Mouse (Mus musculus) lung, embryonic 14.5 days (tissue): ENCODE data around the gene Plaur. TPM values are rescaled to one million over a fixed set of nuclear protein-coding genes. Genes with fewer than 3 reads are reported as not detected.

Experiments used
- ATAC-seq: fragments of 200-750 bp; cut with Nextera tagmentation; 2 replicates; pipeline ENCODE4 v1.8.0; 2017; ENCODE audit warnings: mild to moderate bottlenecking, moderate TSS enrichment, moderate library complexity; ENCODE audit not compliant: insufficient read depth
- DNase-seq: peaks from one replicate; pipeline ENCODE4 v3.0.0-alpha.2; 2015
- H3K27ac ChIP-seq: fragments of 300-500 bp; sonication (generic); 2 replicates; pipeline ENCODE4 v1.5.1; 2014; ENCODE audit warnings: low read depth, mild to moderate bottlenecking, moderate library complexity
- H3K27me3 ChIP-seq: fragments of 300-500 bp; sonication (generic); 2 replicates; pipeline ENCODE4 v1.6.1; 2014; ENCODE audit warnings: low read length, control low read depth; ENCODE audit not compliant: insufficient read depth
- H3K36me3 ChIP-seq: fragments of 300-500 bp; sonication (generic); 2 replicates; pipeline ENCODE4 v1.6.1; 2014; ENCODE audit warnings: control low read depth; ENCODE audit not compliant: insufficient read depth
- H3K4me1 ChIP-seq: fragments of 300-500 bp; sonication (generic); 2 replicates; pipeline ENCODE4 v1.6.1; 2014; ENCODE audit warnings: antibody characterized with exemption, control low read depth; ENCODE audit not compliant: insufficient read depth
- H3K4me2 ChIP-seq: fragments of 300-500 bp; sonication (generic); 2 replicates; pipeline ENCODE4 v1.6.1; 2014; ENCODE audit warnings: mild to moderate bottlenecking
- H3K4me3 ChIP-seq: fragments of 300-500 bp; sonication (generic); 2 replicates; pipeline ENCODE4 v1.5.1; 2014; ENCODE audit warnings: low read depth, low read length
- H3K9ac ChIP-seq: fragments of 300-500 bp; sonication (generic); 2 replicates; pipeline ENCODE4 v1.6.1; 2014
- H3K9me3 ChIP-seq: fragments of 300-500 bp; sonication (generic); 2 replicates; pipeline ENCODE4 v1.6.1; 2016; ENCODE audit warnings: low read depth, low read length, control low read depth
- CTCF ChIP-seq: IDR thresholded peaks from 2 replicates; pipeline ENCODE4 v1.5.1; 2016; ENCODE audit warnings: antibody characterized with exemption, low read depth
- WGBS: fragments of 180-500 bp; shearing (Covaris S2); extraction: QIAGEN DNeasy Blood & Tissue Kit; methylation state at CpG from one replicate; pipeline ENCODE4 v1.1.7; 2014; 5-methylcytosine and 5-hydroxymethylcytosine counted together
- polyA plus RNA-seq: library from polyadenylated mRNA; unstranded; fragments of >200 nt; fragmentation: Nextera tagmentation; extraction: Ambion mirVana; gene quantifications from 2 replicates; pipeline ENCODE4 v1.2.1, GENCODE M21; 2014

Plaur gene
- polyA plus RNA-seq, 1 experiment from 2014 or later: 18.1 TPM

DNA sequence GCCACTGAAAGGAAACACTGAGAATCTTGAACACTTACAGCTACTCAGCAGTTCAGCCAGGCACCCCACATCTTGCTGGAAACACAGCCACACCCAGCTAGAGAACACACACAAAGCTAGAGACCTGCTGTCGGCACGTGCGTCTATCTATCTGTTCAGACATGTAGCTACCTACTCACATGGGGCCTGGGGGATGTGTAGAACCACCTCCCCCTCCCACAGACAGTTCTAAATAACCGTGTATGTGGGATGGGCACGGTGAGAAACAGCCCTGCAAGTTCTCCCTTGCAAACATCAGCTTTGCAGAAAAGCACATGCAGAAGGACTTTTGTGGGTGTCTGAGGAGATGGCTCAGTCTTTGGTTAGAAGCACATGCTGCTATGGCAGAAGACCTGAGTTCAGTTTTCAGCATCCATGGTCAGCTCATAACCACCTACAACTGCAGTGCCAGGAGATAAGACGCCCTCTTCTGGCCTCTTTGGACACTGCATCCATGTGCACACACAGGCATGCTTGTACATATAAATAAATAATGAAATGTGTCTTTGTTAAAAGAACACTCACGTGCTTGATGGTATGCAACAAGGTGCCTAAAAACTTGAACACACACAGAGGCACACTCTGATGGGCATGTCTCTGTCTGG, 15.5 kb upstream of the Plaur start:
- TF ChIP-seq CTCF: no peak
- no peak for ATAC-seq

DNA sequence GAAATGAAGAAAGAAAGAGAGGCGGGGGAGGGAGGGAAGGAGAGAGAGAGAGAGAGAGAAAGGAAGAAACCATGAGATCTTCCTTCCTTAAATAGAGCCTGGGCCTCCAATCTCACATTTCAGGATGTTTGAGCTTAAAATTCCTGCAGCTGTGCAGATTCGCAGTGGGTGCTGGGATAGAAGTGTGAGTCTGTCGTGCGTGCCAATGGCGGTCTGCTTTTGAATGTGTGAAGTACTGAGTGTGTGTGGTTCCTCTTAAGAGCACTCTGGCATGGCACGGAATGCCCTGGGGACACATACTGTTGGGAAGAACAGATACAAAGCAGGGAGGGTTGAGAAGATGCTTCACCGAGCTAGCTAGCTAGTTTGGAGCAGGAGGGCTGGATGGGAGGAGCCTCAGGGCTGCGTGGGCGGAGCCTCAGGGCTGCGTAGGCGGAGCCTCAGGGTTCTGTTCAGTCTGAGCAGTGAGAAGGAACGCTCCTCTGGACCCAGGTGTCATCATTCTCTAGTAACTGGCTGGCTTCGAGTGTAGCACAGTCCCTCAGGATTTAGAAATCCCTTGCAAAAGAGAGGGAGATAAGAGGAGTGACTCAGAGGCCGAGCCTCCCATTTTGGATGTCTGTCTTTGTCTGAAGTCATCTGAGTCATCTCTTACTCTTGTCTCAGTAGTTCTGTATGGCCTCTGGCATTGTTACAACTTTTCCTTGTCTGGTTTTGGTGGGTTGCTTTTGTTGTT, 13.3 kb upstream of the Plaur start:
- 42% methylated on average over 14 of the region's 14 CpGs for WGBS
- Histone ChIP-seq H3K9me3 (no peaks in the 10 kb centered on the region), H3K4me1 (no peaks in the 10 kb centered on the region), H3K27ac (no peak overlapping the region), H3K4me2 (no peak overlapping the region), H3K4me3 (no peak overlapping the region), H3K27me3 (no peaks in the 10 kb centered on the region), H3K36me3 (no peaks in the 10 kb centered on the region), H3K9ac (no peak overlapping the region)
- DNase-seq (no peak), ATAC-seq (no peak)
- TF ChIP-seq CTCF: no peak

More for the DNA sequence above, 15.5 kb upstream of the Plaur start:
- H3K36me3 ChIP-seq: no peaks in the 10 kb centered on the region
- DNase-seq: no peak
- 68% methylated on average over 7 of the region's 7 CpGs for WGBS
- no peaks in the 10 kb centered on the region for H3K27me3 ChIP-seq
- H3K4me2 ChIP-seq: no peak overlapping the region
- no peaks in the 10 kb centered on the region for H3K4me1 ChIP-seq
- H3K9me3 ChIP-seq: no peaks in the 10 kb centered on the region
- H3K9ac ChIP-seq: no peak overlapping the region
- no peak overlapping the region for H3K4me3 ChIP-seq
- no peak overlapping the region for H3K27ac ChIP-seq

DNA sequence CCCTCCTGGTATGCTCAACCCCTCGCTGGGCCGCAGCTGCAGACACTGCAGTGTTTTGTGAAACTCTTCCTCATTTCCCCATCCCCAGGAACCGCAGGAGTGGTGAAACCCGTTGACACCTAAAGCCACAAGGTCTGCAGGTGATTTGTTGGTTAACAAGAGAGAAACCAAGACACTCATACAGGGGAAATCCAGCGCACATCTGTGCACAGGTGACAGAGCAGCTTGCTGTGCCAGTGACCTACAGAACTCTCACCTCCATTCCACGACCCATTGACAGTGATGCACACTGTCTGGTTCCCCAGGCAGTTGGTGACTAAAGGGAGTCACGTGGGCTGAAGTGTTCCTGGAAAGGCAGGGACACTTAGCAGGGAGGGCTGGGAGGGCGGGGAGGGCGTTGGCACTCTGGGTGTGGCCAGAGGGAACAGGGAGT, 11.7 kb upstream of the Plaur start:
- no peak overlapping the region for H3K4me2 ChIP-seq
- 47% methylated on average over 9 of the region's 9 CpGs for WGBS
- H3K27ac ChIP-seq: no peak overlapping the region
- no peak for TF ChIP-seq CTCF
- ATAC-seq: no peak
- no peak overlapping the region for H3K4me3 ChIP-seq
- H3K9me3 ChIP-seq: no peaks in the 10 kb centered on the region
- no peaks in the 10 kb centered on the region for H3K4me1 ChIP-seq
- no peak overlapping the region for H3K9ac ChIP-seq
- no peaks in the 10 kb centered on the region for H3K27me3 ChIP-seq
- no peaks in the 10 kb centered on the region for H3K36me3 ChIP-seq
- DNase-seq: no peak

DNA sequence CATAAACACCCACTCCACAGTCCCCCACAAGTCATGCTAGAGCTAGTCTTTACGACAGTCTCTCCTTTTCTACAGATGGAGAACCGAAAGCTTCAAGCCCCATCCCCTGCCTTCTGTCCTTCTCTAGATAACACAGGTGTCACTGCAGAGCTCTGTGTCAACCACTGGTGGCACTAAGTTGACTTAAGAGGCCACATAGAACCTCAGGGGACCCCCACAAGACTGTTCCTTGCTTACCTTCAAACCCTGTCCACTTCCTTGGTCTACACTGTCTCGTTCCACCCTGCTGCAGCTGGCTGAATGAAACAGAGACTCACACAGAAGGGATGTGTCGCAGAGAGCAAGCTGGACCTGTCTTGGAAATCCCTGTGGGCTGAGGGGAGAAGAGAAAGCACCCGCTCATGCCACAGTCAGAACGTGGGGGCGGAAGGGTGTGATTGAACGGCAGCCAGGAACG, 10.4 kb upstream of the Plaur start, which contains the start of gene Irgc1:
Irgc1 (minus strand) TSS at position 443 of the 457 bp plus-strand sequence.
- no peaks in the 10 kb centered on the region for H3K9me3 ChIP-seq
- WGBS: 65% methylated on average over 9 of the region's 9 CpGs
- ATAC-seq (no peak), DNase-seq (no peak)
- H3K36me3 ChIP-seq: no peaks in the 10 kb centered on the region
- no peak within 1 kb of the TSS for H3K9ac ChIP-seq
- no peak for TF ChIP-seq CTCF
- H3K27ac ChIP-seq: no peak within 1 kb of the TSS
- H3K27me3 ChIP-seq: no peaks in the 10 kb centered on the region
- no peak within 1 kb of the TSS for H3K4me3 ChIP-seq
- H3K4me1 ChIP-seq: no peaks in the 10 kb centered on the region
- no peak within 1 kb of the TSS for H3K4me2 ChIP-seq

DNA sequence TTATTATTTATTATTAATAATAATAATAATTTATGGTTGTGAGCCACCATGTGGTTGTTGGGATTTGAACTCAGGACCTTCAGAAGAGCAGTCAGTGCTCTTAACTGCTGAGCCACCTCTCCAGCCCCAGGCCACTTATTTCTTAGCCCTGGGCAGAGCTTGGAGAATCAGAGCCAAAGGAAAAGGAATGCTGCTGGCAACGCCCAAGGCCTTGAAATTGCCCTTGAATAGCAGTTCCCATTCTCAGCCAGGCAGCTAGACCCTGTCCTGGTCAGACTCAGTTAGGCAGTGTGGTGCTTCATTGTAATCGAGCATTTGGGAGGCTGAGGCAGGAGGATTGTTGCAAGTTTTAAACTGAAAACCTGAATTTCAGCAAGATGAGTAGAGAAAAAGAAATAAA, 8.1 kb upstream of the Plaur start:
- H3K4me3 ChIP-seq: no peak overlapping the region
- H3K36me3 ChIP-seq: no peaks in the 10 kb centered on the region
- H3K4me2 ChIP-seq: no peak overlapping the region
- TF ChIP-seq CTCF: no peak
- H3K9ac ChIP-seq: no peak overlapping the region
- no peak overlapping the region for H3K27ac ChIP-seq
- no peaks in the 10 kb centered on the region for H3K9me3 ChIP-seq
- no peaks in the 10 kb centered on the region for H3K4me1 ChIP-seq
- H3K27me3 ChIP-seq: no peaks in the 10 kb centered on the region
- ATAC-seq (no peak), DNase-seq (no peak)
- 59% methylated on average over 2 of the region's 2 CpGs for WGBS

DNA sequence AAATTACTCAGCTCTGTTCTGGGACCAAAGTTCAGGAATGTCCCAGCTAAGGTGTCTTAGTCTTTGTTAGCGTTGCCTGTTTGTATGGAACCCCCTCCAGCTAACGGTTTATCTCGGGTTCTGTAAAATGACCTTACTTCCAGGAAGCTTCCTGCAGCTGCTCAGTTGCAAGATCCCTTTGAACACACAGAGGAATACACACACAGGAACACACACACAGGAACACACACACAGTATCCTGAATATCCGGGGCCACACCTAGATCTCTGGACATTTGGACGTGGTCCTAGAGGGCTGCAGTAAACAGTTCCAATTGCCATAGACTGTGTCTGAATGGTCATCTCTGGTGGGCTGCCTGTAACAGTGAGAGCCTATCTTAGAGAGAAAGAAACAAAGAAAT, 6.6 kb upstream of the Plaur start:
- Histone ChIP-seq H3K36me3 (no peaks in the 10 kb centered on the region), H3K27ac (no peak overlapping the region), H3K27me3 (no peaks in the 10 kb centered on the region), H3K4me3 (no peak overlapping the region), H3K9me3 (no peaks in the 10 kb centered on the region), H3K4me2 (no peak overlapping the region), H3K4me1 (0 out of 2 replicates have a peak, but pooled peaks cover 6% of the 10 kb centered on the region), H3K9ac (no peak overlapping the region)
- DNase-seq (no peak), ATAC-seq (no peak)
- WGBS: 65% methylated on average over 5 of the region's 5 CpGs
- TF ChIP-seq CTCF: no peak

DNA sequence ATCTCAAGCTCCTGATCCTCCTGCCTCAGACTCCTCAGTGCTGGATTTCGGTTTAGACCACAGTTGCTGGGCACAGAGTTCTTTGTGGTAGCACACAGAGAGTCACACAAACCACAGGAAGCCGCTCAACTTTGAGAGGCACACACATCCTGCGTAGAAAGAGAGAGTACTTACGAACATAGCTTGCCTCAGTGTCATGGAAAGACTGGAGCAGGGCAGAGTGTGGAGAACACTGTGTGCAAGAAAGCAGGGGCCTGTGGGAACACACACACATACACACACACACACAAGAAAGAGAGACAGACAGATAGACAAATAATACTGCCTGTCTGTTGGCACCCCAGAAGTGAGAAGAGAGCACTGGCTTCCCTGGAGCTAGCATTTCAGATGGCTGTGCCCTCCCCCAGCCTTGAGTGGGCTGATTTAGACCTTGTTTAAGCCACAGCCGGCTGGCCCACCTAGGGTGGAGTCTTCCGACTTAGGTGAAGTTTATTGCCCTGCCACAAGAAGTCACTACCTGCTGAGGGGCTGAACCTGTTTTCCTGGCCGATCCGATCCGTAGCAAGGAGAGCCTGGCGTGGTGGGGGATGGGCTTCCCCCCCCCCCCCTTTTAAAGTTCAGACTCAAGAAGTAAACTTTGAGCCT, 4.4 kb upstream of the Plaur start:
- Histone ChIP-seq H3K4me1 (0 out of 2 replicates have a peak, but pooled peaks cover 15% of the 10 kb centered on the region), H3K9ac (no peak overlapping the region), H3K27ac (no peak overlapping the region), H3K4me3 (no peak overlapping the region), H3K27me3 (no peaks in the 10 kb centered on the region), H3K4me2 (no peak overlapping the region), H3K9me3 (no peaks in the 10 kb centered on the region), H3K36me3 (no peaks in the 10 kb centered on the region)
- TF ChIP-seq CTCF: no peak
- DNase-seq: no peak
- no peak for ATAC-seq
- 56% methylated on average over 10 of the region's 10 CpGs for WGBS
